Mouse (Mus musculus) neural tube, embryonic 12.5 days (tissue): ENCODE measurements around the gene Hbp1. TPM values are rescaled to one million over a fixed set of nuclear protein-coding genes. Genes with fewer than 3 reads are reported as not detected.

Experiments
- ATAC-seq: fragments of 200-750 bp; cut with Nextera tagmentation; 2 replicates; pipeline ENCODE4 v1.8.0; 2017; ENCODE audit warnings: low read depth, mild to moderate bottlenecking, moderate TSS enrichment, moderate library complexity; ENCODE audit not compliant: low FRiP score
- H3K27ac ChIP-seq: fragments of 300-500 bp; sonication (generic); 2 replicates; pipeline ENCODE4 v1.5.1; 2016
- H3K27me3 ChIP-seq: fragments of 300-500 bp; sonication (generic); replicated peaks from 2 replicates; pipeline ENCODE4 v1.6.1; 2016; ENCODE audit warnings: mild to moderate bottlenecking
- H3K36me3 ChIP-seq: fragments of 300-500 bp; sonication (generic); 2 replicates; pipeline ENCODE4 v1.6.1; 2016; ENCODE audit warnings: mild to moderate bottlenecking
- H3K4me1 ChIP-seq: fragments of 300-500 bp; sonication (generic); 2 replicates; pipeline ENCODE4 v1.6.1; 2016
- H3K4me2 ChIP-seq: fragments of 300-500 bp; sonication (generic); replicated peaks from 2 replicates; pipeline ENCODE4 v1.6.1; 2016; ENCODE audit warnings: mild to moderate bottlenecking
- H3K4me3 ChIP-seq: fragments of 300-500 bp; sonication (generic); 2 replicates; pipeline ENCODE4 v1.5.1; 2016
- H3K9ac ChIP-seq: fragments of 300-500 bp; sonication (generic); 2 replicates; pipeline ENCODE4 v1.6.1; 2016; ENCODE audit warnings: mild to moderate bottlenecking
- H3K9me3 ChIP-seq: fragments of 300-500 bp; sonication (generic); 2 replicates; pipeline ENCODE4 v1.6.1; 2016; ENCODE audit warnings: mild to moderate bottlenecking
- WGBS: fragments of 180-500 bp; shearing (Covaris S2); methylation state at CpG from one replicate; pipeline ENCODE4 v1.1.7; 2016; 5-methylcytosine and 5-hydroxymethylcytosine counted together
- polyA plus RNA-seq: library from polyadenylated mRNA; unstranded; fragments of >200 nt; fragmentation: Nextera tagmentation; extraction: Ambion mirVana; gene quantifications from 2 replicates; pipeline ENCODE4 v1.2.1, GENCODE M21; 2016

Hbp1 gene
- polyA plus RNA-seq, 1 experiment from 2014 or later = 95.8 TPM

- peaks cover 24% of the 10 kb centered on the region for H3K4me1 ChIP-seq
- 0 out of 2 replicates have a peak, but pooled peaks have one; percentile 33 for ATAC-seq
These were observed 54.0 kb downstream of the Hbp1 start for GRCm38 (mm10) chr12:31896295-31896694.

GRCm38 (mm10) chr12:31895888-31896287 lies 54.4 kb downstream of the Hbp1 start:
- H3K9me3 ChIP-seq = no peaks in the 10 kb centered on the region
- H3K9ac ChIP-seq = no peak overlapping the region
- 8% methylated on average over 2 of the region's 2 CpGs for WGBS
- H3K27me3 ChIP-seq = no peaks in the 10 kb centered on the region
- H3K4me1 ChIP-seq = peaks cover 24% of the 10 kb centered on the region
- H3K4me3 ChIP-seq = no peak overlapping the region
- ATAC-seq = peak; percentile 74
- H3K27ac ChIP-seq = no peak overlapping the region
- no peaks in the 10 kb centered on the region for H3K36me3 ChIP-seq
- H3K4me2 ChIP-seq = no peak overlapping the region

More at GRCm38 (mm10) chr12:31896295-31896694, 54.0 kb downstream of the Hbp1 start:
- Histone ChIP-seq H3K27me3 (no peaks in the 10 kb centered on the region), H3K9ac (no peak overlapping the region), H3K27ac (no peak overlapping the region), H3K4me2 (no peak overlapping the region), H3K9me3 (no peaks in the 10 kb centered on the region), H3K4me3 (no peak overlapping the region), H3K36me3 (no peaks in the 10 kb centered on the region)
- WGBS = 23% methylated on average over 5 of the region's 5 CpGs

- Histone ChIP-seq H3K4me3 (no peak overlapping the region), H3K9me3 (no peaks in the 10 kb centered on the region), H3K27ac (no peak overlapping the region), H3K4me1 (peaks cover 24% of the 10 kb centered on the region), H3K36me3 (no peaks in the 10 kb centered on the region), H3K4me2 (no peak overlapping the region), H3K9ac (no peak overlapping the region), H3K27me3 (no peaks in the 10 kb centered on the region)
- ATAC-seq = peak; percentile 48
- 31% methylated on average over 8 of the region's 8 CpGs for WGBS
These were observed 55.1 kb downstream of the Hbp1 start for GRCm38 (mm10) chr12:31895095-31895734.

- no peak overlapping the region for H3K4me3 ChIP-seq
- ATAC-seq = no peak
- H3K4me2 ChIP-seq = no peak overlapping the region
- no peaks in the 10 kb centered on the region for H3K27me3 ChIP-seq
- WGBS = 96% methylated on average over 7 of the region's 7 CpGs
- H3K36me3 ChIP-seq = no peaks in the 10 kb centered on the region
- H3K9ac ChIP-seq = no peak overlapping the region
- no peak overlapping the region for H3K27ac ChIP-seq
- H3K4me1 ChIP-seq = peaks cover 24% of the 10 kb centered on the region
- no peaks in the 10 kb centered on the region for H3K9me3 ChIP-seq
These were observed 57.6 kb downstream of the Hbp1 start for GRCm38 (mm10) chr12:31892771-31893170.

GRCm38 (mm10) chr12:31892079-31892478 lies 58.3 kb downstream of the Hbp1 start:
- ATAC-seq = no peak
- Histone ChIP-seq H3K4me3 (no peak overlapping the region), H3K9ac (no peak overlapping the region), H3K9me3 (no peaks in the 10 kb centered on the region), H3K36me3 (no peaks in the 10 kb centered on the region), H3K27ac (no peak overlapping the region), H3K4me2 (no peak overlapping the region), H3K27me3 (no peaks in the 10 kb centered on the region), H3K4me1 (peaks cover 20% of the 10 kb centered on the region)

GRCm38 (mm10) chr12:31890685-31891084 lies 59.6 kb downstream of the Hbp1 start:
- H3K4me1 ChIP-seq = peaks cover 6% of the 10 kb centered on the region; the same call in 1 of the 2 replicates
- H3K4me3 ChIP-seq = no peak overlapping the region
- H3K27me3 ChIP-seq = no peaks in the 10 kb centered on the region
- peaks cover 5% of the 10 kb centered on the region for H3K36me3 ChIP-seq
- no peak overlapping the region for H3K4me2 ChIP-seq
- H3K27ac ChIP-seq = no peak overlapping the region
- no peaks in the 10 kb centered on the region for H3K9me3 ChIP-seq
- 65% methylated on average over 6 of the region's 6 CpGs for WGBS
- no peak overlapping the region for H3K9ac ChIP-seq
- no peak for ATAC-seq

GRCm38 (mm10) chr12:31885844-31886606 lies 64.3 kb downstream of the Hbp1 start:
- no peak overlapping the region for H3K27ac ChIP-seq
- H3K9ac ChIP-seq = no peak overlapping the region
- no peaks in the 10 kb centered on the region for H3K9me3 ChIP-seq
- WGBS = 95% methylated on average over 11 of the region's 11 CpGs
- H3K4me1 ChIP-seq = no peaks in the 10 kb centered on the region
- H3K27me3 ChIP-seq = no peaks in the 10 kb centered on the region
- H3K4me2 ChIP-seq = no peak overlapping the region
- ATAC-seq = no peak
- H3K4me3 ChIP-seq = no peak overlapping the region
- H3K36me3 ChIP-seq = peaks cover 5% of the 10 kb centered on the region

GRCm38 (mm10) chr12:31885084-31885483 lies 65.3 kb downstream of the Hbp1 start:
- peaks cover 5% of the 10 kb centered on the region for H3K36me3 ChIP-seq
- no peaks in the 10 kb centered on the region for H3K9me3 ChIP-seq
- no peak overlapping the region for H3K27ac ChIP-seq
- H3K4me3 ChIP-seq = no peak overlapping the region
- H3K4me2 ChIP-seq = no peak overlapping the region
- WGBS = 88% methylated on average over 4 of the region's 4 CpGs
- H3K9ac ChIP-seq = no peak overlapping the region
- no peak for ATAC-seq
- H3K4me1 ChIP-seq = no peaks in the 10 kb centered on the region
- no peaks in the 10 kb centered on the region for H3K27me3 ChIP-seq

- Histone ChIP-seq H3K36me3 (peaks cover 5% of the 10 kb centered on the region), H3K27ac (no peak overlapping the region), H3K27me3 (no peaks in the 10 kb centered on the region), H3K4me2 (no peak overlapping the region), H3K4me1 (no peaks in the 10 kb centered on the region), H3K4me3 (no peak overlapping the region), H3K9me3 (no peaks in the 10 kb centered on the region), H3K9ac (no peak overlapping the region)
- 91% methylated on average over 4 of the region's 4 CpGs for WGBS
- no peak for ATAC-seq
These were observed 66.0 kb downstream of the Hbp1 start for GRCm38 (mm10) chr12:31884365-31884764.

GRCm38 (mm10) chr12:31882736-31883135 lies 67.6 kb downstream of the Hbp1 start:
- Histone ChIP-seq H3K4me3 (no peak overlapping the region), H3K4me2 (no peak overlapping the region), H3K36me3 (peaks cover 5% of the 10 kb centered on the region), H3K4me1 (no peaks in the 10 kb centered on the region), H3K27me3 (no peaks in the 10 kb centered on the region), H3K27ac (no peak overlapping the region), H3K9me3 (no peaks in the 10 kb centered on the region), H3K9ac (no peak overlapping the region)
- 68% methylated on average over 1 of the region's 1 CpGs for WGBS
- no peak for ATAC-seq

GRCm38 (mm10) chr12:31876775-31877174 lies 73.6 kb downstream of the Hbp1 start:
- Histone ChIP-seq H3K4me3 (no peak overlapping the region), H3K36me3 (no peaks in the 10 kb centered on the region), H3K4me2 (no peak overlapping the region), H3K4me1 (no peaks in the 10 kb centered on the region), H3K9ac (no peak overlapping the region), H3K27ac (no peak overlapping the region), H3K9me3 (no peaks in the 10 kb centered on the region), H3K27me3 (no peaks in the 10 kb centered on the region)
- no peak for ATAC-seq
- 91% methylated on average over 4 of the region's 4 CpGs for WGBS
